Mouse (Mus musculus): Measurements from ENCODE around the gene Nectin2.
"Not testable (repeated sequence)": the region's sequence is repeated elsewhere in the genome, so short reads cannot be mapped to it uniquely, and the experiment has no call there.

Gene Nectin2

GRCm38 (mm10) chr7:19688611-19689010 is 61.7 kb downstream of the Nectin2 start:
- no peak for DNase-seq (ENCODE audit: low read depth, low spot score)

- no peak for DNase-seq (ENCODE audit: low read depth, low spot score)
Measured at GRCm38 (mm10) chr7:19688101-19688500, 62.2 kb downstream of the Nectin2 start.

GRCm38 (mm10) chr7:19686927-19687583 is 63.2 kb downstream of the Nectin2 start:
- not testable (repeated sequence) for DNase-seq (ENCODE audit: low read depth, low spot score)

GRCm38 (mm10) chr7:19686521-19686920 is 63.8 kb downstream of the Nectin2 start:
- no peak for DNase-seq (ENCODE audit: low read depth, low spot score)

GRCm38 (mm10) chr7:19685374-19685773 is 64.9 kb downstream of the Nectin2 start:
- no peak for DNase-seq (ENCODE audit: low read depth, low spot score)

- DNase-seq (ENCODE audit: low read depth, low spot score) = no peak
Measured at GRCm38 (mm10) chr7:19683771-19684201, 66.5 kb downstream of the Nectin2 start.

- DNase-seq (ENCODE audit: low read depth, low spot score) = no peak
Measured at GRCm38 (mm10) chr7:19682979-19683378, 67.3 kb downstream of the Nectin2 start.

- DNase-seq (ENCODE audit: low read depth, low spot score) = no peak
Measured at GRCm38 (mm10) chr7:19681202-19681694, 69.0 kb downstream of the Nectin2 start, which contains the start of the genes Gm44805 and Apoc4. Gm44805 (minus strand) TSS chr7:19681423. Apoc4 (minus strand) TSS chr7:19681479.

GRCm38 (mm10) chr7:19680702-19681101 is 69.6 kb downstream of the Nectin2 start:
- DNase-seq (ENCODE audit: low read depth, low spot score) = no peak

GRCm38 (mm10) chr7:19678901-19679300 is 71.4 kb downstream of the Nectin2 start:
- no peak for DNase-seq (ENCODE audit: low read depth, low spot score)

GRCm38 (mm10) chr7:19677872-19678271 is 72.4 kb downstream of the Nectin2 start, which contains the start of gene Apoc2:
Apoc2 (minus strand) TSS chr7:19677941.
- no peak for DNase-seq (ENCODE audit: low read depth, low spot score)

- no peak for DNase-seq (ENCODE audit: low read depth, low spot score)
Measured at GRCm38 (mm10) chr7:19676662-19677061, 73.6 kb downstream of the Nectin2 start.

- no peak for DNase-seq (ENCODE audit: low read depth, low spot score)
Measured at GRCm38 (mm10) chr7:19675824-19676223, 74.5 kb downstream of the Nectin2 start.

GRCm38 (mm10) chr7:19673083-19673699 is 77.1 kb downstream of the Nectin2 start:
- DNase-seq (ENCODE audit: low read depth, low spot score) = no peak

GRCm38 (mm10) chr7:19671511-19671910 is 78.8 kb downstream of the Nectin2 start:
- no peak for DNase-seq (ENCODE audit: low read depth, low spot score)

GRCm38 (mm10) chr7:19668947-19669721 is 81.1 kb downstream of the Nectin2 start:
- DNase-seq (ENCODE audit: low read depth, low spot score) = peak; percentile 93

GRCm38 (mm10) chr7:19667434-19667833 is 82.8 kb downstream of the Nectin2 start:
- no peak for DNase-seq (ENCODE audit: low read depth, low spot score)

- no peak for DNase-seq (ENCODE audit: low read depth, low spot score)
Measured at GRCm38 (mm10) chr7:19666750-19667149, 83.5 kb downstream of the Nectin2 start.
